Mouse (Mus musculus) yolk sac, embryonic 10.5 days (tissue): ENCODE measurements at regions not wholly inside any gene's neighbourhood (a gene's known extent, or its start where the extent isn't known, plus 50 kb on each side); places are given as distances from the start of the nearest gene placed in this dataset.

Experiments used
- DNase-seq: peaks from one replicate; pipeline ENCODE4 v3.0.0-alpha.2; 2017; ENCODE audit warnings: low spot score

DNA sequence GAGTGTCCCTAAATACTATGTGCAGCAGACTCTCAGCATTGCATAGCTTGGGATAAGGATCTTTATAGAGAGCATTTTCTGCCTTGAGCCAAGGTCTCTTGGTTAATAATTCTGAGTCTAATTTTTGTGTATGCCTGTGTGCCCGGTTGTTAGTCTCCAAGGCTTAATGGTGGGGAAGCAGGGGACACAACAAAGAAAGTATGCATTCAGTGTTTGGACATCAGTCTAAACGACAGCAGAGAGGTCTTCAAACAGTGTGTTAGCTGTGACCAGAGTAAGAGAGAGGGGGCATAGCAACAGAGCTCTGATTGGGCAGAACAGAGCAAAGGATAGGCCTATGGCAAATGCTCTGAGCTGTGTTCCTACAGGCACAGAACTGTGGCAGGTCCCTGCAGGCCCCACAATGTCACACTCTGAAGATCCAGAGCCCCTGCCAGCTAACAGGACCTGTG is 522.7 kb upstream of the Tnp1 start:
- DNase-seq, result no peak

DNA sequence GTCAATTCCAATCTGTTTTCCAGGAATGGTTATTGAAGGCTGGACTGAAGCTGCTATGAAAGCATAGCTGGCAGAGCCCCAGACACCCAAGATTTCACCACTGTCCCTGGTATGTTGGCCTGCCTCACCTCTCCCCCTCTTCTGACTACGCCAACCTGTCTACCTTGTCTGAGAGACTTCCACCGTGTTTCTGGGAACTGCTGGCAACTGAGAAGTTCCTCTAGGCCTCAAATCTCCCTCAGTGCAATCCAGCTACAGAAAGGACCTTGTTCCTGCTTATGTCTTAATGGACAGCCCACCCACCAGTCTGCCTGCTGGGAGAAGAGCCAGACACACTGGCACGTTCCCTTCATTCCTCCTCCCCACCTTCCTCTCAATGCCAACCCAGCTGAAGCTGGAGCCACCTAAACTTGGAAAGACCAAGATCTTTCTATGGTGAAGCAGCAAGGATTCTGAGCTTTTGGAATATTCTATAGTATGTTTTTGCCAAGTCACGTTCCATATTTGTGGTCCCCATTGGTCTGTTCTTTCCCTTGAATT is 520.1 kb upstream of the Tnp1 start:
- no peak for DNase-seq

DNA sequence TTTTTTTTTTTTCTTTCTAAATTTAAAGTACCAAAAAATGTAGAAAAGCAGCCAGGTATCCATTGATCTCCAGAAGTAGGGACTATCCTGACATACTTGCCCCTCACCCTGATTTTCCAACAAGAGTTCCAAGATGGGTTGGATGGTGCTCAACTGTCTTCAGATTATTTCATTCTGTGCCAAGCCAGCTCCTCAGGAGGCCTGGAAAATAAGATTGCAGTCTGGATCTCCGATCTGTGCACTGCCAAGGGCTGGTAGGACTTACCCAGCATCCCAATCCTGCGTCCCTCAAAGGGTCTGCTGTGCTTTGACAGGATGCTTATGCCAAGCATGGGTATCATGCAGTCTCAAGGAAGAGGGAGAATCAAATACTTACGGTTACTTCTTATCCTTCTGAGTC is 517.8 kb upstream of the Tnp1 start:
- DNase-seq, result no peak

DNA sequence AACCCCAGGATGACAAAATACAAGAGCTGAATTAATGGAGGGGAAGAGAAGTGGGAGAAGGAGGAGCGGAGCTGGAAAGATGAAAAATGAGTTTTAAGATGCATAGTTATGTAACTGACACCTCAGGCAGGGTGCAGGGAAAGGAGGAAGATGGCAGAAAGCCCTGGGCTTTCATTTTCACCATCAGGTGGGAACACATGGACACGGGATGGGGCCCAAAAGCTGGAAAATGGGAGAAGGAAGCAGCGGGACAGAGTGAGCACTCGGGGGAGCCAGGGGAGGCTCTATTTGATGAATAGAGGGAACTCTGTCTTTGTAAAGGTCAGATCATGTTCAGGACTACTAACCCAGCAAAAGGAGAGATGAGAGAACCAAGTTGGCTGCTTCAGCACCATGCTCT is 516.6 kb upstream of the Tnp1 start:
- no peak for DNase-seq

DNA sequence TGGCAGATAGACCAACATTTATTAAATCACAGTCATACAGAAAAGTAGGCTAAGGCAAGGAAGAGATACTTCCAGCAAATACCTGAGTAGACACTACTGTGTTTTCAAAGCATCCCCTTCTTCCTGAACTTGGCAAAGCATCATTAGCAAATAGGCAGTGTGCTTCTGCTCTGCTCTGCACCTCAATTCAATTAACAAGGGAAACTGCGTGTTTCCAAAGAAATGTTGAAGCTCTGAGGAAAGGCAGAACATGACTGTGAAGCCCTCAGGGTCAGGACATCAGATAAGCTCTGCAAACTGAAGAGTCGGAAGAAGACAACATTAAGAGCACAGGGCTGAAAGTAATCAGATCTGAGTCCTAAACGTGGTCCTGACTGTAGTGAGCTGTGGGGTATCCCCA is 516.1 kb upstream of the Tnp1 start:
- no peak for DNase-seq

DNA sequence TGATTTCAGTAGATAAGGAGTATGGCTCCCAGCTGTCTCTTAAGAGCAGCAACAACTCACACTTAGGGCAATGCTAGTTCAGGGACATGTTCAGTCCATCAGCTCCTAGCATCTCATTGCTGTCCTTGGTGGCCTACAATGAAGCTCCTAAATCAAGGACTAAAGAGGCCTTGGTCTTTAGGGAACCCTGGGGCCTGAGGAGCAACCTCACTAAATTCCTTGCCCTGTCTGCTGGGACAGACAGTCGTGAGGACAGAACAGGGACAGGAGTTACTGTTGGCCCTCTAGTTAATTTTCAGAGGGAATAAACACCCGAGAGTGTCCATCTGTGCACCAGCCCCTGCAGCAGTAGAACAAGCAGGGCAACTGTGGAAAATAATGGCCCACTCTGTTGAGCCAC is 514.6 kb upstream of the Tnp1 start:
- DNase-seq, result no peak

DNA sequence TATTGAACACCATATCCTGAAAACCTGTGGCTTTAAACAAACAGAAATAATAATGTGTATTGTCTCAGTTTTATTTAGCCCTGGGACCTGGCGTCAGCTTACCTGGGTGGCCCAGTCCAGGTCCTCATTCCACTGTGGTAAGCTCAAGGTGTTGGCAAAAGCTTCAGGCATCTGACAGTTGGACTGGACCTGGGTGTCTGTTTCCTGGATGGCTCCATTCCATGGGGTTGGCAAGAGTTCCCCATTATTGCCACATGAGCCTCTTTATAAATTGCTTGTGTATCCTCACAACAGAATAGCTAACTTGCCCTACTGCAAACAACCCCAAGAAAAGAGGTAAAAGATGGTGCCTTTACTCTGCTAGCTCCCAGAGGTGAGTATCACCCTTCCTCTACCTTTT is 512.9 kb upstream of the Tnp1 start:
- no peak for DNase-seq

DNA sequence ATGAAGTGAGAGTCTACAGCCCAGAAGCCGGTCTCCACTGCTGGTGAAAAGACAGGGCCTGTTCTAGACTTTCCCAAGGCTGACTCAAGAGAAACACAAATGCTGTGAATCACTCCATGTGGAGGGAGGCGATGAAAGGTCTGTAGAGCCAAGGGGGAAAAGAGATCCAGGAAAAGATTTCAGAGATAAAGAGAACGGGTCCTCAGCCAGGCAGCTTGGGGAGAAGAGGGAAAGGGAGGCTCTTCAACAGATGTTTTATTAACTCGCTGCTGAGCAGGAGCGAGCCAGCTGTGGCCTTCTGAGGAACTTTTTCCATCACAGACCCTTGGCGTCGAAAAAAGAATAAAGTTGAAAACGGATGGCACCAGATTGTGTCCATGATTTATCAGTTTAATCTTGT is 500.7 kb upstream of the Tnp1 start:
- DNase-seq, result no peak

DNA sequence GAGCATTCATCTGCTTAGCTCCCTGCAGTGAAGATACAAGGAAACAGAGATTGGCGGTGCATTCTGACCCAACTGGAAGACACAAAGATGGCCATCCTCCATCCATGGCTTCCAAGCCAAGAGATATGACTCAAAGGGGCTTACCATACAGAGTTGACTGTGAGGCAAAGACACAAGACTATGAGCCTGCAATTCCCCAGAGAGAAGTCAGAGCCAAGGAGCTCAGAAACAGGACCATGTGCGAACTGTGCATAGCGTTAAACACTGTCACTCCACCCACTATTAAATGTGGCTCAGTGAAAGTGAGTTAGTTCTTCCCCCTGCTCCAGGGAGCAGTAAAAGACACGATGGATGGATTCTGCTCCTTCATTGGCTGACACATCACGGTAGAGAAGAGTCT is 500.1 kb upstream of the Tnp1 start:
- DNase-seq, result no peak

DNA sequence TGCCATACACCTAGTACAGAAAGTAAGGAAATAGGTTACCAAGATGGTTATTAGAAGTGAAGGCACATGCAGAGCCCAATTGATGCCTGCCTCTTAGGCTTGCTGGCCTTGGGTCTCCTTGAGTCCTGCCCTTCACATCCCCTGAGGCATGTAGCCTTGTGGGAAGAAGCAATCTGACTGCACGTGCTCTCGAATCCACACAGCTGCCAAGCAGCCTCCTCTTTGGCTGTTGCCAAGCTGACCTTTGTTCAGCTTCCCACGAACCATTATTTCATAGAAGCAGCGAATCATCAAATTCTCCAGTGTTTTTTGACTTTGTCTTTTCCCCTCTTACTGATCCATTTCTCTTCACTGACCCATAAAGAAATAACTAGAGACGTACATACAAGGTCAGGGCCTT is 498.1 kb upstream of the Tnp1 start:
- DNase-seq, result no peak

DNA sequence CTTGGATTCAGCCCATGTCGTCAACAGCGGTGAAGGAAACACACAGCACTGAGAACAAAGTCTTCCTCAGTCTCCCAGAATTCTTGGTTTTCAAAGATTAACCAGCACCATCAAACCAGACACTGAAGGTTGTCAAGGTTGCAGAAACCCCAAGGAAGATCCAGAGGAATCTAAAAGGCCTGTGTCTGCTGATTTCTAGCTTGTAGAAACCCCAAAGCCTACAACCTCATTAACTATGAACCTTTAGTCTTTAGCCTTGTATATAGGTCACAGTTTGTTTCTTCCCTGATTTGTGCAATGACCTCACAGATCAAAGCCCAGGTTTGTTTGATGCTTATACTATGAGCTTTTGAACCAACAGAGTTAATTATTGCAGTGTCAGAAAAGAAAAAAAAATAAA is 497.1 kb upstream of the Tnp1 start:
- DNase-seq, result no peak

DNA sequence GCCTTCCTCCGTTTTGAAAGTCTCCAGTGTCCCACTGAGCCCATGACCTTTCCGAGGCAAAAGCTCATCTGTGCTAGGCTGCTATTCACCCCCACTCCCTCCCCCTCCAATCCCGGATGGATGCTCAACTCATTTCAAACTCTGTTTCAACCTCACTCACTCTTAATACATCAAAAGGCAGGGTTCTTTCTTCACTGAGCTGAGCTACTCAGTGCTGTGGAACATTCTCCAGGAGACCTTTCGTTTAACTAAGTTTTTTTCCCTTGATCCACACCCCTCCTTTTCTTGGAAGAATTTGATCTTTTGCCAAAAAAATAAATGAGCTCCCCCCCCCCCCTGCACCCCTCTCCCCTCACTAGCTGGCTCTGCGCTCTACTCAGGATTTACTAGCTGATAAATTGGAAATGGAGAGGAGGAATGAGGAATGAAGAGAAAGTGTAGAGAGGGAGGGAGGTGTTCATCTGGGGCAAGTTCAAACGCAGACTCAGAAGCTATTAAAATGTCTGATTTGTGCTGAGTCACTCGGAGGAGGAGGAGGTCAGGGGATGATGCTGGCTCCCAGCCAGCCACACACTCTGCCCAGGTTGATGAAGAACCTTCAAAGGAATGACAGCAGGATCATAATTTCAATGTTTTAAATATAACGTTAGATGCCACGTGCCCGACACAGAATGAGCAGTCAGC is 491.5 kb upstream of the Tnp1 start:
- no peak for DNase-seq

DNA sequence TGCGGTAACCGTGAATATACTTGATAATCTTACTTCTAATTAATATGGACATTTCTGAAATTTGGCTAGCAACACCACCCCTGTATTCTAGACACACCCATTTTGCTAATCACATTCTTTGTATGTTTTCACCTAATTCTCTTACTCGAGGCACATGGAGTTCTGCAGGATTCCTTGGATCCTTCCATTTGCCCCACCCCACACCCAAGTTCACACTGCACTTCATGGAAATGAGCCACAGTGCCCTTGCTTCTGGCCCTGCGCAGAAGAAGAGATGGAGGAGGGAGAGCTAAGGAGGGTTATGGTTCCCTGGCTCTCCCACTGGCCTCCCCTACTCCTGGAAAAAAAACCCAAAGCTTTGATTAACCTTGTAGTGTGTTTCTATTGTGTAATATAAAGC is 487.9 kb upstream of the Tnp1 start:
- DNase-seq, result no peak

DNA sequence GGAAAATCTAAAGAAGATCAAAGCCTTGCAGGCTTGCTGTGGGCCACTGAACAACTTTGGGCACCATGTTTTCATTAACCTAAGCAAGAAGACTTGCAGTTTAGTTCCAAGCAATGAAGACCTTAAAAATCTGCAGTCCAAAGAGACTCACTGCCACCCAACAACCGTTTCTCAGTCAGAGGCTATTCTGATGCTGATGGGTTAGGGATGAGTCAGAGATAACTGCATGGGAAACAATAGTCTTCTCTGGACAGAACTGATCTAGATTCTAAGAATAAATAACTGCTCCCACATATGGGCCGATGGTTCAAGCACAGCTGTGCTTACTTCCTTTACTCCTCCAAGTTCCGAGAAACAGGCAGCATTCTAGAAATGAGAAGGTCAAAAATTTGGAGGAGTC is 485.0 kb upstream of the Tnp1 start:
- DNase-seq, result no peak

DNA sequence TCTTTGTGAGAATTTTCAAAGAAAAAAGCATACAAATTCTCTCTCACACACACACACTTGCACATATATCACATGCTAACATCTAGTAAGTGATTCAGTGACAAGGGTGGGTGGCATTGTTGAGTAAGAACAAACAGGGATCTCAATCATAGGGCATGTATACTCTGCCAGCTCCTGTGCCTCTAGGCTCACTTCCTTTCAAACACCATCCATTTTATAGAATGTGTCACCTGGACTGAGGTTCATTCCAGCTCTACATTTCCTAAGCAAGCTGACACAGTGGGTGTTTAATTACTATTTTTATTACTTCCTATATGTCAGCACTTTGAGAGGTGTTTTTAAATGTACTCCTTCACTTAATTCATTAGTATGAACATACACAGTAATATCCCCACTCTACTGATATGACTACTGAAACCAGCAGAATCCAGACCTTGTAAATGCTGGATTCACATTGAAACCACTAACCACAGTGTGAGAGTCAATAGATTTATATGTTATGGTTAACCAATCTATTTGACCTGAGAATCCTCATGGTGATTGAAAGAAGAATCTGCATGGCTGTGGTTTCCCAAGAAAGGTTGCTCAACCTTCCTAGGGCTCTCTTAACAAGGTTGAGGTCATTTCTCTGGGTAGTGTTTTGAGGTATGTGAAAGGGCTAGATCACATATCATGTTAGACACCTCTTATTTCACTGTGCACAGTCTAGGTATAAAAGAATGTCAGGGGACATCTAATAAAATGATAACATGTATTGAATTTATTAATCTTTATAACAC is 480.5 kb upstream of the Tnp1 start:
- DNase-seq, result no peak

DNA sequence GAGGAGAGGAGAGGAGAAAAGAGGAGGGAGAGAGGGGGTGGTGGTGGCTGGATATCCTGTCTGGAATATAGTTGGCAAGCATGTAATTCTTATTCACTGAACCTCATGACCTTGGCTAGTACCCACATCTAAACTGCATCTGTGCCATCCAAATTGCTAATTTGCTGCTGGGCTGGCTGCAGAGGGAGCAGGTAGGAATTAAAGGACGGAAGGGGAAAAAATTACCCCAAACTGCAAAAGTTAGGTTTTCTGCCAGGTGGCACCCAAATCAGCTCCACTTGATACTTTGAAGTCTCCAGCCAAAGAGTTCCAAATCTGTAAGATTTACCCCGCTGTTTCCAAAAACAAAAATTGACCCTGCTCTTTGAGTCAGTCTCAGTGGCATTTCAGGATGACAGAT is 466.2 kb upstream of the Tnp1 start:
- no peak for DNase-seq

DNA sequence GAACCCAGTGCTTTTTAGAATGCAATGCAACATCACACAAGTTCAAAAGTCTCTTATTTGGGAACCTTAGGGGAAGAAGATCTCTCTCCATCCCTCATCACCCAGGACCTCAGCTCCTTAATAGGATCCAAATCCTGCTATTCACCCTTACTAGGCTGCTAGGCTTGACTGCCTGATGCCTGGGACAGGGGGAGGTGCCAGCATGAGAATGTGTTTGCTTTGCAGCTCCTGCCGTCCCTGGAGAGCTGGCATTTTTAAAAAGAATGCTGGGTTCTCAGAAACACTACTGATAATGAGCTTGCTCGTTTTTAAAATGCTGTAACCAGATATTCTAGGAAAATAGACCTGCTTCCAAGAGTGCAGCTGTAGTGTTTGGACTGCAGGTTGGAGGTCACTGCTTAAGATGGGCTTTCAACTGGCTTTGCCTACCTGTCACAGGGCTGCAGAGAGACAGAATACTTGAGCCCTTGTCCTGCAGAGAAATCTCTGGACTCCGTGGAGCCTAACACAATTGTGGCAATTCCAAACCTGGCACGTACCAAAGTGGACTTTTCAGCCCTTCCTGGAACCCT is 463.7 kb upstream of the Tnp1 start:
- no peak for DNase-seq

DNA sequence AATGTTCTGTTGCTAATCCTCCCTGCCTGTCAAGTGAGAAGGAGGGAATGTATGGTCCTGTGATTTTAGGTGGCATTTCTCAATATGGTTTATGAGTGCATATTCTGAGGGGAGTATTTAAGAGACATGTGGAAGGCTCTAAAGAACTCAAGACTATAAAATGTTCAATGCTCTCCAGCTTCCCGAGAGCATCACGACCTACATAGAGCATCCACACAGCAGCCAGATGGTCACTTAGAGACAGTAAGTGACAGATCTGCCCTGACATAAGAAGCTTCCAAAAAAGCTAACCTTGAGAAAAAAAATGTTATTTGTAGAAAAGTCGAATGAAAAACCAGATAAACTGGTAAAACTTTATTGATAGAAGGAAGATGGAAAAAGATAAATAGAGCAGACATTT is 444.9 kb upstream of the Tnp1 start:
- no peak for DNase-seq

DNA sequence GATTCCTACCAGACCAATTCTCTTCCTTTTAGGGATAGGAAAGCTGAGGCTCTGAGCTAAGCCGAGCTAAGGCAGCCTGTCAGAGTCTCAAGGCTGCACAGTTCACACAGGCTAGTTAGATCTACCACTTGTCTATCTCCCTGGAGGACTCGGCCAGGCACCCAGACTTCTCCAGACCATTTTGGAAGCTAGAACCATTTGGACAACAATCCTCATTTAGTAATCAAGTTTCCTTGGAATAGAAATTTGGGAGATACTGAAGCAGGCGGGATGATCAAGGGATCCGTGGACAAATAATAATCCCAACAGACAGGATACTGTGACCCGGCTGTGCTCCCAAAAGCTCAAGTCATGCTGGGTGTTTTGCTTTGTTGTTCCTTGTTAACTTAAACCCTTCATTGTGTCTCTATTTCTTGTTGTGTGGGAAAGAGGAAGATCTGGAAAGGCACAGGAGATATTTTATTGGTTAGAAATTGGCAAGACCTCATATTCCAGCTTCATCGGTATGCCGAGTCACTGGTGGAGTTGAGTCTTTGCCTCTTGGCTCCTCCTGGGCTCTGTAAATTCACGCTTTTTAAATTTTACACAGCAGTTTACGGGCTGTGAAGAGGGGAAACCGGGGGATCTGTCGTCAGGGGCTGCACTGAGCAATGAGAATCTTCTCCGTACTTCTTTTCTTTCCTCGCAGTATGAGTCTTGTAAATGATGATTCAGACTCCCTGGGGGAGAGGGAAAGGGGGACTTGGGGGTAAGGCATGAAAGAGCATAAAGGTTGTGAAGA is 444.2 kb upstream of the Tnp1 start:
- DNase-seq, result no peak

DNA sequence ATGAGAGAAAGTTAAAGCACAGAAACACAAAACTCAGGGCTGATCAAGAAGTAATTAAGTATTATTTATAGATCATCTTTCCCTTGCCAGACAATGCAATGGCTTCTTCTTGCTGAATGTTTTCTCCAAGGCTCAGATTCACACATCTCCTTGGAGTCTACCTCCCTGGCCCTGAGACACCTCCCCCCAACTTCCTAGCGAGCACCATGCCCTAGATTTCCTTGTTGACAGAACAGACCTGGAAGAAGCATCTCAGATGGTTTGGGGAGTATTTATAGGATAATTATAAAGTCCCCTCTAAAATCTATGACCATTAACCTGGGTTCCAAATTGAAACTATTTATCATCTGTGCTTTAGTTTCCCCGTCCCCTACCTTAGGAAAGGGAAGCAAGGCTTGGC is 441.6 kb upstream of the Tnp1 start:
- DNase-seq, result no peak

DNA sequence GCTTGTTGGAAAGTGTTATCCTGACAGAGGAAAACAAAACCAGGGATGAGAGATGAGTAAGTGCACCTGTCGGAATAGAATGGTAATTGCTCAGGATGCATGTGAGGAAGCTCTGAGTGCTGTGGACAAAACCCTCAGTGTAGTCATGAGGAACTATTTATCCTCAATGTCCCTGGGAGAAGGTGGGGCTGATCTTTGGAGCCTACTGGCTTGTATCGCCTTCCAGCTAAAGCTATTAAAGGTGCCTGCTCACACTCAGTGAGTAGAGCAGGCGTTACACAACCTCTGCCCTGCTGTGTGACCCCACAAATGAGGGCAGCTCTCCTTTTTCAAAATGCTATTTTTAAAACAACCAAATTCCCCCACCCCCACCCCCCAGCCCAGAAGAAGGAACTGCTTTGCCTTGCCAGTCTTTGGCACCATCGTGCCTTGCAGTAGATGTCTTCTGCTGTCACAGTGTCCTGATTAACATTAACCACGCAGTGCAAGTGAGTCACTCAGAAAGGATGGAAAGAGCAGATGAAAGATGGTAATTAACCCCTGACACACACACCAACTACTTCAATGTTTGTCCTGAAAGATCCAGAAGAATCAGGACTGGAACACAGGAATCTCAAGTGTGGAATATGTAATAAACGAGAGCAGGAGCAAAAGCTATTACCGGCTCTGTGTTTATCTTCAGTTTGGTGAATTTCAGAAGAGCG is 440.8 kb upstream of the Tnp1 start:
- no peak for DNase-seq
